Mouse (Mus musculus): ENCODE measurements at regions not wholly inside any gene's neighbourhood (a gene's known extent, or its start where the extent isn't known, plus 50 kb on each side); places are given as distances from the start of the nearest gene placed in this dataset.

DNA sequence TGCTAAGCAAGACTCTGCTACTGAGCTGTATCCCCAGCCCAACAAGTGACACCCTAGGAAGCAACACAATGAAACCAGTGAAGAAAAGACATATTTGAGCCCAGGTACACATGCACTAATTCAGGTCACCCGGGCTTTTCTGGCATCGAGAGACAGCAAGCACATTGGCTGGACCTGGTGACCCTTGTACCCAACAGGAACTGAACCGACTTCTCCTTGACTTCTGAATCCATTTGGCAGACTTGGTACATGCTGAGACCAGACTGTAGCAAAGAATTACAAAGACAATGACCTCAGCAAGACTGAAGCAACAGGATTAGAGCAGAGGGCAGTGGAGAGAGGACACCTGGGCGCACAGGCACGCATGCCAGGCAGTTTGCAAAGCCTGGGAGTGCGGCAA is 79.1 kb downstream of the Sema4f start:
- no peak overlapping the region for H3K27ac ChIP-seq (replicated peaks)
- no peaks in the 10 kb centered on the region for H3K27me3 ChIP-seq (replicated peaks; ENCODE audit: low read depth, poor library complexity, severe bottlenecking)
- WGBS = 68% methylated on average over 6 of the region's 6 CpGs

DNA sequence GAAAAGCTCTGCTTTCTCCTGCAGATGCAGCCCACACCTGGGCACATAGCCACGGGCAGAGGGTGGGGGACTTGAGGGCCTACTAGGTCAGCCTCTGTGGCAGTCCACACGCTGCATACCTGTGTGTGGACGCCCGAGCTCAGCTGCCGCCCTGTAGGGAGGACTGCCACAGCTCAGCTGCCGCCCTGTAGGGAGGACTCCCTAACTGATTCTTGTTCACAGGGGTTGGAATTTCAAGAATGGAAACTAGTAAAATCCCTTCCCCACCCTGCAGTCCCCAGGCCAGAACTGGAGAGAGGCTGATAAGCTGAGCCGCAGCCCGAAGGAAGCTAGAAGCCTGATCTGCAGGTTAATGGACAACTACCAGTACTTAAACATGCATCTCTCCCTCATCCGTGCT is 82.0 kb upstream of the Hk2 start:
- 87% methylated on average over 9 of the region's 9 CpGs for WGBS
- Histone ChIP-seq H3K27ac (replicated peaks) (no peak overlapping the region), H3K9me3 (no peaks in the 10 kb centered on the region), H3K4me3 (no peak overlapping the region), H3K27me3 (replicated peaks; ENCODE audit: low read depth, poor library complexity, severe bottlenecking) (no peaks in the 10 kb centered on the region), H3K4me1 (peaks cover under 1% of the 10 kb centered on the region; the same call in 1 of the 2 replicates), H3K36me3 (replicated peaks) (no peaks in the 10 kb centered on the region)
- DNase-seq (ENCODE audit: low spot score) = no peak

More for the DNA sequence above, 79.1 kb downstream of the Sema4f start:
- Histone ChIP-seq H3K4me1 (peaks cover 20% of the 10 kb centered on the region), H3K4me3 (no peak overlapping the region), H3K9me3 (no peaks in the 10 kb centered on the region), H3K36me3 (replicated peaks) (no peaks in the 10 kb centered on the region)
- no peak for DNase-seq (ENCODE audit: low spot score)

DNA sequence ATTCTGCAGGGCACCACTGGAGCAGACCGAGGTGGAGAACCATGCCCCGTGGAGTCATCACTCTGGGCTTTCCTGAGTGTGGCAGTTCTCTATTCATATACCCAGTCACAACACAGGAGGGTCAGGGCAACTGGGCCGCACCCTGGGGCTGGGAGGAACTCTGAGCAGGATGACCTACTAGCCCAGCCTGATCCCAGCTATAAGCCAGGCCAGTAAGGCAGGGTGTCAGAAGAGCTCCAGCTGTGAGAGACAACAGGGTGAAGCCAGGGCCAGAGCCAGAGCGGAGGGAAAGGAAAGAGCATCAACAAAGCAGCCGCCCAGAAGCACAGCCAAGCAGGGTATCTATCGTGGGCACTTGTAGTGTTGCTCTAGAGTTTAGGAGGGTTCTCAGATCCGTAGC is 81.1 kb upstream of the Hk2 start:
- WGBS = 72% methylated on average over 7 of the region's 7 CpGs

DNA sequence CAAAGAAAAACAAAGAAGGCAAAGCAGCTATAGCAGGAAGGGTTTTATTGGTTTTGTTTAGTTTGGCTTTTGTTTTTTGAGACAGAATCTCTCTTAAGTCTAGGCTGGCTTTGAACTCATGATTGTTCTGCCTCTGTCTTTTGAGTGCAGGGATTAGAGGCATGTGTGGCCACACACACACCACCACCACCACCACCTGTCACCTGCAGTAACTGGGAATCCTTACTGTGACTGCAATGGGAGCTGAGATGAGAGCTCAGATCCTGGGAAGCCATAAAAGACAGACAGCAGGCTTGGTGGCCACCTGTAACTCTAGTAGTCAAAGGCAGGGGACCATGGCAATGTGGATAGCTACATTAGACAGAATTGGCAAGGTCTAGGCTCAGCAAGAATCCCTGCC is 80.5 kb upstream of the Hk2 start:
- DNase-seq (ENCODE audit: low spot score) = no peak
- H3K27ac ChIP-seq (replicated peaks) = no peak overlapping the region
- H3K4me3 ChIP-seq = no peak overlapping the region
- H3K36me3 ChIP-seq (replicated peaks) = no peaks in the 10 kb centered on the region
- no peaks in the 10 kb centered on the region for H3K27me3 ChIP-seq (replicated peaks; ENCODE audit: low read depth, poor library complexity, severe bottlenecking)
- H3K9me3 ChIP-seq = no peaks in the 10 kb centered on the region
- no peaks in the 10 kb centered on the region for H3K4me1 ChIP-seq

More for the DNA sequence above, 81.1 kb upstream of the Hk2 start:
- no peak overlapping the region for H3K4me3 ChIP-seq
- no peak for DNase-seq (ENCODE audit: low spot score)
- H3K27ac ChIP-seq (replicated peaks) = no peak overlapping the region
- H3K36me3 ChIP-seq (replicated peaks) = no peaks in the 10 kb centered on the region
- H3K4me1 ChIP-seq = no peaks in the 10 kb centered on the region
- no peaks in the 10 kb centered on the region for H3K27me3 ChIP-seq (replicated peaks; ENCODE audit: low read depth, poor library complexity, severe bottlenecking)
- no peaks in the 10 kb centered on the region for H3K9me3 ChIP-seq

DNA sequence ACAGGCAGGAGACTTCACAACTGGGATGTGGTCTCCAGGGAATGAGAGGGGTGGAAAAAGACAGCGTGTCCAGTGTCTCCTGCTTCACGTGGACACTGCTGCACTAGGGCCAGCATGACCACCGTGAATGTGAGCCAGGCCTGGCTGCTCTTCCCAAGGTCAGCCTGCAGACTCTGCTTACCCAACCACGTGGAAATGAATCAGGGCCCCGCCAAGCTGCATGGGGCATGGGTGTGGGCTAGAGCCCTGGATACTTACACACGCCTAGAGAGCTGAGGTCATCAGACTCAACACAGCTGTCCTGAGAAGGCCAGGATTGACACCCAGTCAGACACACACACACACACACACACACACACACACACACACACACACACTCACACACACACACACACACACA is 80.1 kb upstream of the Hk2 start:
- DNase-seq (ENCODE audit: low spot score) = no peak
- no peaks in the 10 kb centered on the region for H3K27me3 ChIP-seq (replicated peaks; ENCODE audit: low read depth, poor library complexity, severe bottlenecking)
- no peaks in the 10 kb centered on the region for H3K9me3 ChIP-seq
- 77% methylated on average over 6 of the region's 6 CpGs for WGBS
- no peak overlapping the region for H3K4me3 ChIP-seq
- no peak overlapping the region for H3K27ac ChIP-seq (replicated peaks)
- H3K36me3 ChIP-seq (replicated peaks) = no peaks in the 10 kb centered on the region
- H3K4me1 ChIP-seq = no peaks in the 10 kb centered on the region

DNA sequence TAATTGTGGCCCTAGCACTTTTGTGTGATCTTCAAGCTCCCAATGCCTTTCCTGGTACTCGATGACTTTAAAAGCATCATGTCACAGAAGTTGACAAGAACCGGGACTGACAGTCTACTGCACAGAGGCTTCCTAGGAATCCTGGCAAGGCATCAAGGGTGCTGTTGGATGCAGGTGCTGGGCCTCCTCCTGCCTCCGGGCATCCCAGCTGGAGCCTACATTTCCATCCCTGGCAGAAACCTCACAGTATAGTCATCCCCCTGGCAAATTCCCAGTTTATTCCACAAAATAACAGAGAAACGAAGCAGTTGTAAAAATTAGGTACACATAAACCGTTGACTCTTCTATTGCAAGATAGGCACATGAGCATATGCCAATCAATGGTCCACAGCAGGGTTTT is 78.8 kb upstream of the Hk2 start:
- no peaks in the 10 kb centered on the region for H3K36me3 ChIP-seq (replicated peaks)
- no peak overlapping the region for H3K4me3 ChIP-seq
- no peak for DNase-seq (ENCODE audit: low spot score)
- no peaks in the 10 kb centered on the region for H3K4me1 ChIP-seq
- H3K27ac ChIP-seq (replicated peaks) = no peak overlapping the region
- WGBS = 88% methylated on average over 5 of the region's 5 CpGs
- no peaks in the 10 kb centered on the region for H3K27me3 ChIP-seq (replicated peaks; ENCODE audit: low read depth, poor library complexity, severe bottlenecking)
- H3K9me3 ChIP-seq = 0 out of 2 replicates have a peak, but pooled peaks cover 2% of the 10 kb centered on the region

DNA sequence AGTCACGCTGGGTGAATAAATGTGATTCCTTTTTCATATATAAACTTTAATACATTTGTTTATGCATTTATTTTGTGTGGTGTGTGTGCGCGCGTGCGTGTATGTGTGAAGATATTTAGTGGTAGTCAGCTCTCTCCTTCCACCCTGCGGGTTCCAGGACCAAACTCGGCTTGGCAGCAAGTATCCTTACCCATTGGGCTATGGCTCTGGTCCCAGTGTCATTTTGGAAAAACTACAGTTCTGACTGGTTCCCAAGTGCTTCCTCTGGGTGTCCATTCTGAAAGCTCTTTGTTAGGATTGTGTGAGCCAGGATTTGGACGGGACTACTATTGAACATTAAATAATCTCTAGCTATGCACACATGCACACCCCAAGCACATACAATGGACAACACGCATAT is 76.3 kb upstream of the Hk2 start:
- Histone ChIP-seq H3K9me3 (0 out of 2 replicates have a peak, but pooled peaks cover 2% of the 10 kb centered on the region), H3K4me3 (no peak overlapping the region), H3K27me3 (replicated peaks; ENCODE audit: low read depth, poor library complexity, severe bottlenecking) (no peaks in the 10 kb centered on the region), H3K4me1 (no peaks in the 10 kb centered on the region), H3K36me3 (replicated peaks) (no peaks in the 10 kb centered on the region), H3K27ac (replicated peaks) (no peak overlapping the region)
- WGBS = 96% methylated on average over 9 of the region's 9 CpGs
- no peak for DNase-seq (ENCODE audit: low spot score)

DNA sequence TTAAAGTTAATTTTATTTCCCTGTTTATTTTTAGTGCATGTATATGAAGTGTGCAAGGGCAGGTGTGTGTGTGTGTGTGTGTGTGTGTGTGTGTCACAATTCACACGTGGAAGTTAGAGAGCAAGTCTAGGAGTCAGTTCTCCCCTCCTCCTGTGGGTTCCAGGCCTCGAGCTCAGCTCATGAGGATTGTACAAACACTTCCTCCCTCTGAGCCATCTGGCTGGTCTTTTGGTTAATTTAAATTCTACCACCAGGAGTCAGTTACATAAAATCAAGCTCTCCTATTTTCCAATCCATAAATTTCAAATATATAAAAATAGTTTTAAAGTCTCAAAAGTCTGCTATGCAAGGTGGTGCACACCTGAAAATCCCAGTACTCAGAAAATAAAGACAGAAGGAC is 73.3 kb upstream of the Hk2 start:
- Histone ChIP-seq H3K27me3 (replicated peaks; ENCODE audit: low read depth, poor library complexity, severe bottlenecking) (no peaks in the 10 kb centered on the region), H3K9me3 (0 out of 2 replicates have a peak, but pooled peaks cover 2% of the 10 kb centered on the region), H3K4me1 (no peaks in the 10 kb centered on the region), H3K36me3 (replicated peaks) (no peaks in the 10 kb centered on the region), H3K4me3 (no peak overlapping the region), H3K27ac (replicated peaks) (no peak overlapping the region)
- 67% methylated on average over 2 of the region's 2 CpGs for WGBS
- DNase-seq (ENCODE audit: low spot score) = no peak

DNA sequence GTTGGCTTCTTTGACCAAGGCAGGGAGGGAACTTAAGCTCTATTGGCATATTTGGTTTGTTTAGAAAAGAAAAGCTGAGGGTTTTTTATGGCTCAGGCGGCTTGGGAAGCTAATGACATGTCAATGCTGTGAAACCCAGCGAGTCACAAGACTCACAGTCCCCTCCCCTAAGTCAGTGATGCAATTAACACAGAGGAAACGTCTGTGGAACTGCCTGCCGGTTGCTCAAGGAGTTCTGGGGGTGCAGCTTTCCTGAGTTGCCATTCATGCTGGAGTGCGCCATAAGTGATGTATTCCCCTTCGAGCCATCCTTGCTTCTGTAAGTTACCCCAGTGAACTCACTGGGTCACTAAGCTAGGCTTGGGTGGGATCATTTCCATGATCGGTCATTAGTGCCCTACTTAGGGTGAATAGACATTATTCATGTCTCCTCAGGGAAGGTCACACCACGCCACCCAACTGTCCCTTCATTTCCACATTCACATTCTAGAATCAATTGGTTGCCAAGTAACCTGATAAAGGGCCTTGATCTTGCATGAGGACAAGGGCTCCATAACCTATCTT is 72.4 kb upstream of the Hk2 start:
- DNase-seq (ENCODE audit: low spot score) = no peak
- Histone ChIP-seq H3K9me3 (0 out of 2 replicates have a peak, but pooled peaks cover 2% of the 10 kb centered on the region), H3K36me3 (replicated peaks) (no peaks in the 10 kb centered on the region), H3K27me3 (replicated peaks; ENCODE audit: low read depth, poor library complexity, severe bottlenecking) (no peaks in the 10 kb centered on the region), H3K4me3 (no peak overlapping the region), H3K4me1 (no peaks in the 10 kb centered on the region), H3K27ac (replicated peaks) (no peak overlapping the region)
- WGBS = 82% methylated on average over 8 of the region's 8 CpGs

DNA sequence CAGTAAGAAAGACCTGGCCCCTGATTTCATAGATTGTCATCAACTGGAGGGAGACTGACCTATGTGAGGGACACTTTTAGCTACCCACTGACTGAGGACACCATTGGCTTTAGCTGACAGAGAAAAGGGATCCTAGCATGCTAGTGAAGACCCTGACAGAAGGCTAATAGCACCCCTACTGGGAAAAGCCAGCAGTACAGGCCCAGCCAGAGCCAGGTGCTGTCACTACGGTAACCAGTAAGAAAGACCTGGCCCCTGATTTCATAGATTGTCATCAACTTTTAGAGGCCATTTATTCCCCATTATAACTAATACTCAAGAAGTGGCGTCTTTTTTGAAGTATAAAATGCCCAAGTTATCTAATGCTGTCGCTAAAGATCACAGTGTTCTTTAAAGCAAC is 70.2 kb upstream of the Hk2 start:
- Histone ChIP-seq H3K4me3 (no peak overlapping the region), H3K27me3 (replicated peaks; ENCODE audit: low read depth, poor library complexity, severe bottlenecking) (no peaks in the 10 kb centered on the region), H3K4me1 (no peaks in the 10 kb centered on the region), H3K27ac (replicated peaks) (no peak overlapping the region), H3K9me3 (0 out of 2 replicates have a peak, but pooled peaks cover 2% of the 10 kb centered on the region), H3K36me3 (replicated peaks) (no peaks in the 10 kb centered on the region)
- 57% methylated on average over 3 of the region's 3 CpGs for WGBS
- DNase-seq (ENCODE audit: low spot score) = peak; percentile 35

DNA sequence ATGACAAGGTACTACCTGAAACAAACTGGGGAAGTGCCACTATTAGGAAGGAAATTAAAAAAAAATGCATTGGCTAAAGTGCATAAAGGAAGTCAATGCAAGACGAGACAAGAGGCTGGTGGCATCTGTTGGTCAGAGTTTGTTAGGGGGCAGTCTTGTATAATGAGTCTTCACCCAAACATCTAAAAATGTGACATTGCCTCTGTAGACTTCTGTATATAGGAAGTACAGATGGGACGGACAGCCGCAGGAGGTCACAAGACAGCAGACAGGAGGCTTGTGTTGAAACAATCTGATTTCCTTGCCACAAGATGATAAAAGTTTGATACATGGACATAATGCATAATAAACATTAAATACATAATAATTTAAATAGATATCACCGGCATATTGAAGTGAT is 69.6 kb upstream of the Hk2 start:
- Histone ChIP-seq H3K4me1 (no peaks in the 10 kb centered on the region), H3K9me3 (0 out of 2 replicates have a peak, but pooled peaks cover 2% of the 10 kb centered on the region), H3K27me3 (replicated peaks; ENCODE audit: low read depth, poor library complexity, severe bottlenecking) (no peaks in the 10 kb centered on the region), H3K36me3 (replicated peaks) (no peaks in the 10 kb centered on the region), H3K4me3 (no peak overlapping the region), H3K27ac (replicated peaks) (no peak overlapping the region)
- DNase-seq (ENCODE audit: low spot score) = no peak
- 80% methylated on average over 4 of the region's 4 CpGs for WGBS

DNA sequence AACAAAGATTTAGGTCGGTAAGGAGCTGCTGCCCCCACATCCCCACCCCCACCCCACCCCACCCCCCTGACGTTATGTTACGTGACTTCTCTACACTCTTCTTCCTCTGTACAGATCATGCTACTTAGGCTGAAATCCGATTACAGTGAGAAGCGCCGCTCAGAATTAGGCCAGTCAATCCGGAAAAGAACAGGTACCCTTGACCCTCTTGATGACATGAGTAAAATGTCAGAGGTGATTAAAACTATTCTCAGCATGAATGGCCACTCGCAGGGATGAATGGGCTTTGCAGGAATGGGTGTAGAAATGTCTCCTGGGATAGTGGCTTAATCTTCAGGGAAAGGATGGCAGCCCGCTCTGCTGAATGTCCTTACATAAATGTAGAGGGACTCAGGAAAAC is 63.0 kb upstream of the Hk2 start:
- Histone ChIP-seq H3K9me3 (no peaks in the 10 kb centered on the region), H3K27me3 (replicated peaks; ENCODE audit: low read depth, poor library complexity, severe bottlenecking) (no peaks in the 10 kb centered on the region), H3K4me3 (no peak overlapping the region), H3K4me1 (no peaks in the 10 kb centered on the region), H3K27ac (replicated peaks) (no peak overlapping the region), H3K36me3 (replicated peaks) (no peaks in the 10 kb centered on the region)
- DNase-seq (ENCODE audit: low spot score) = no peak
- 65% methylated on average over 9 of the region's 9 CpGs for WGBS

DNA sequence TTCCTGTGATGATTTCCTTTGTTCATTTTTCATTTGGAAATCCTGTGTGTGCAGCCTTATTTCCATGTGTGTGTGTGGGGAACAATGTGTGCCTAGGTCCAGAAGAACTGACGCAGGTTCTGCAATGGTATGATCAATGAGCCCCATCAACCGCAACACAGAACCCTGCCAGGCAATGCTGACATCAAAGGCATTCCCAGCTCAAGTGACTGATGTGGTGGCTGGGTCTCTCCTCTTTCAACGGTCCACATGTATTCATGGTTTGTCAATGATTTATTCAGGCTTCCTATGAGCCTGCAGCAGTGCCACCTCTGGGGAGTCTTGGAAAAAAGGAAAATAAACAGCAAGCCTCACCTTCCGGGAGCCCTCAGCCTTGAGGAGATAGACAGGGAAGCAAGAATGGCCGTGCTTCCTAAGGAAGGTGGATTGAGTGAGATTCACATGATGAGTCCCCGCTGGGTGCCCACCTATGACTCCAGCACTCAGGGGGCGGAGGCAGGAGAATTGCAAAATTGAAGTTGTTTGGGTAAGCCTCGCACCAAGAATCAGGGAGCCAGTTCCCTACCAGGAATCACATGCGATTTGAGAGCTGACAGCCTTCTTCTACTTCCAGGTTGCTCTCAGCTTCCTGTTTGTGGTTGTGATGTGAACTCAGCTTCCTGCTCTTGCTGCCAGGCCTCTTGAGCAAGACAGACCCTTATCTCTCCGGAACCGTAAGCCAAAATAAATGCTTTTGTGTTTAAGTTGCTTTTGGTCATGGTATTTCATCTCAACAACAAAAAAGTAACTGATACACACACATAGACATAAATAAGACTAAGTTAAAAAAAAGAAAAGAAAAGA is 61.2 kb upstream of the Hk2 start:
- Histone ChIP-seq H3K9me3 (no peaks in the 10 kb centered on the region), H3K4me3 (no peak overlapping the region), H3K27me3 (replicated peaks; ENCODE audit: low read depth, poor library complexity, severe bottlenecking) (no peaks in the 10 kb centered on the region), H3K4me1 (peaks cover 6% of the 10 kb centered on the region), H3K36me3 (replicated peaks) (no peaks in the 10 kb centered on the region), H3K27ac (replicated peaks) (no peak overlapping the region)
- 81% methylated on average over 11 of the region's 11 CpGs for WGBS
- no peak for DNase-seq (ENCODE audit: low spot score)

Data from embryonic facial prominence, embryonic 10.5 days (tissue).